Mouse (Mus musculus) MN1 (cell line): ENCODE measurements at regions not wholly inside any gene's neighbourhood (a gene's known extent, or its start where the extent isn't known, plus 50 kb on each side); places are given as distances from the start of the nearest gene placed in this dataset.
A peak's percentile ranks its signal among the peaks of the same experiment; 100 is the strongest.

ENCODE experiments used
- DNase-seq: peaks from one replicate; pipeline ENCODE4 v3.0.0-alpha.2; 2016; ENCODE audit warnings: low spot score

DNA sequence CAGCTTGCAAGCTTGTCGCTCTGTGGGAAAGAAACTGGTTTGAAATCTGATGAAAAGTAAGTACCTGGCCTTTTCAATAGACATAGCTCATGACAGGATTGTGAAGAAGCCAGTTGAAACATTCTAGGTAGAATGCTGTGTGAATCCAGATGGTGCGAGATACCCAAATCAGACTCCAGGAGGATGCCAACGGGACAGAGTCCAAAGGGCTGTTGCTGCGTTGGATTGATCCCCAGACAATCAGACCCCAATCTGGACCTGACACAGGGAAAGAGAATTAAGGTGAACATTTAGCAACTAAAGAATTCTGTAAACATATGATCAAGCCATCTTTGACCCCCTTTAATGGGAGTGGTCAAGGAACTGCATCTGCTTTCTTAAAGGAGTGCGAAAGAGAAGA, 296.6 kb upstream of the Gm15217 start:
- DNase-seq, result no peak

DNA sequence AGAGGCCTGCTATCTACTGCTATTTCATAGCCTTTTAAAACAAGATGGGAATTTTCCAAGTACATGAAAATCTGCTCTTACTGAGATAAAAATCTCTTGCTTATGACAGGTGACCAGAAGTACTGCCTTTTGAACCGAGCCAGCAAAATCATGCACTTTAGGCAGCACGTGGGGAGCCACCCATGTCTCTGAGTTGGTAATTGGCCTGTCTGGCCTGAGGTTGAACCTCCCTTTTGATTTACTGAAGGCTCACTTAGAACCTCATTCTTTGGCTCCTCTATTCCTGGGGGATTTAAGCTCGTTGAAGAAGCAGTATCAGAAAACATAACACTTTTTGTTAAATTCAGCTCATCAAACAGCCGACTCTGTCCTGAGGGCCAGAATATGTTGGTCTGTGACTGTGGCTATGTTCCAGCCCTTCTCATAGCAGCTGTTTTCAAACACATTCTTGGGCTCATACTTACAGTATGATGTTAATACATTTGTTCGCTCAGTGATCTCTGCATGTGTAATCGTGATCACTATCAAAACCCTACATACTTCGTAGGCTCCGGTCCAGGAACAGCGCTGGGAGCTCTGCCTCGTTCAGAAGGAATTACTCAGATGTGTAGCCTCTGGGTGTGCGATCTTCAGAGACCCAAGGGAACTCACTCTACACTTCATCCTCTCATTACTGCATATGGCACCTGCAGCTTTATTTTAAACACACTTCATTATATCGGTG, 290.1 kb upstream of the Gm15217 start:
- DNase-seq, result no peak

DNA sequence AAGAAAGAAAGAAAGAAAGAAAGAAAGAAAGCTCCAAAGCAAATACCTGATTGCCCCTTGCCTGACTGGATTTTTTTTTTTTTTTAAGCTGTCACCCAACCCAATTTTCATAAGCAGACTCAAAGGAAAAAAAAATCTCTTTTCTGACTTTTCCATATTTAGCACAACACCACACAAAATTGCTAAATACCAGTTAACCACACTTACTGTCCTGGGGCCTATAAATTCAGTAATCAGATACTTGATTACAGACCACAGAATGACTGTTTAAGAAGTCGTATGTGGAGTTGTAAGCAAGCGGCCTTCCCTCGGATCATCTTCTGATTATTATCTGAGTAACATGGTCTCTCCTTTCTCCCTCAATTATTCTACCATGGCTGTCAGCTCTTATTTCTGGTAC, 263.3 kb upstream of the Gm15217 start:
- no peak for DNase-seq

DNA sequence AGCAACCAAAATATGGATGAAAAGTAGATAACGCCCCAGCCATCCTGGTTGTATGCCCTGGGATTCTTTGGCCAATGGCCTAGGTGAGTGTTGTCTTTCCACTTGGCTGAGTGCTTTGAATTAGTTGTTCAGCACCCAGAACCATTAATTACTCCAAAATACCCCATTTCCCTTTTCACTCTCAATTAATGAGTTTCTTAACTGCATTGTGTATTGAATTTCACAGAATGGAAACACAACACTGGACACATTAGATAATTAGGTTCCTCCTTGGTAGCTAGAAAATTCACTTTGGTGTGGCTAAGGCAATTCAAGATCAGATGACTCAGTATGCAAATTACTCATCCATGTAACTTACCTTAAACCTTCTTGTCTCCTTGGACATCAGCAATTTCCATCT, 252.7 kb upstream of the Gm15217 start:
- DNase-seq, result no peak

DNA sequence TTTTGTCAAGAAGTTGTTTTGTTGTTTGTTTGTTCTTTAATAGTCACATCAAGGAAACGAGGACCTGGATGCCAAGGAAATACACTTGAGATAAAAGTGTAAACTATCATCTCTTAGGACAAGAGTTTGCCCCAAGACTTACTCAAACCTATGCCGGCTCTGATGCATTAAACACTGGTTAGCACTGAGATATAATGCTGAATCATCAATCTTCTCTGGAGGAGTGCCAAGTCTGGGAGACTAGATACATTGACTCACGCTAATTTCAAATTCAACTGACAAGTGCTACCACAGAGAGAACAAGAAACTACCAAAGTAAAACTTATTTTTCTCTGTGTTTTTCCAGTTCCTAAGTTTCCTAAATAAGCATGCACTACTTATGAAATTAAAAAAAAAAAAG, 249.5 kb upstream of the Gm15217 start:
- peak; percentile 7 for DNase-seq

DNA sequence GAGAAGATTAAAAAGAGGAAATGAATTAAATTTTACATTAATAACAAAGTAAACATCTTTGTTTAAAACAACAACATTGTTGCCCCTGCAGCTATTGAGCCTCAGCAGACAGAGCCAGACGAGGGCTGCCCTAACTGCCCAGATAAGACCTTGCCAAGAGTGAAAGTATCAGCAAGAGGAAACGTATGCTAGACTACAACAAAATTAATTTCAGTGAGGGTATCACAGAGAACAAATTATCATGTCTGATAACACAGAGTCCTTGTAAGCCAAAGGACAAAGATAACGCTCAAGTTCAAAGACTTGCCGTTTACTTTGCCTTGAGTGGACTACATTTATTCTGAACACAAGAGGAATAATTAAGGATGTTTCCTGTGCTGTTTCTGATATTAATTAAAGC, 235.0 kb upstream of the Gm15217 start:
- DNase-seq, result no peak

DNA sequence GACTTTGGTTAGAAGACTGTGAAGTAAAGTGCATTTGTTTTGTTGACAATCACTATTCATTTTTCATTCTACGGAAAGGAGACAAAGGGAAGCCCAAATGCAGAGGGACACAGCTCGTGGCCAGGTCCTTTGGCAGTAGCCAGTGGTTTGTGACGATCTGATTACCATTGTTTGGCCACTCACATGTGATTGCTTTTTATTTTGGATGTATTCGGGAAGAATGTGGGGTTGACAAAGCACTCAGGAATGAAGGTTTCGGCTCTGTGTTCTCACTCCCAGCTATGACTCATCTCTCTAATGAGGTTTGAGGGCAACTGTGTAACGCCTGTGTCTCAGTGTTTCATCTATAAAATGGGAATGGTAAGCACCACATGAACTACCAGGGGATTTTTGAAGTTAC, 234.5 kb upstream of the Gm15217 start:
- no peak for DNase-seq

DNA sequence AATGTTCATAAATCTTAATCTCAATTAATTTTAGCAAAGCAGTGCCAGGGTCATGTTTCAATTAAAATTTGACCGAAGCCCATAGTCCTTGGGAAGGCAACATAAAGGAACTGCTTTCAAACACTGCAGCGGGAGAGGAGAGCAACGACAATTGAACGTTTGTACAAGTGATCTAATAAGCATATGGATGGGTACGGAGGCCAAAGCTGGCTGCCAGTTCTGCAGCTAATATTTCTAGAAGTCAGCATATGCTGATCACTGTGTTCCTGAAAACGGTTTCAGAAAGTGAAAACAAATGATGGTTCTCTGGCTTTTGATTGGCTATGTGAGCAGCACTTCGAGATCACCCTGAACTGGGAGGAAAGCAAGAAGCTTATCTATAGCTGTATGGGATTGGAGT, 233.6 kb upstream of the Gm15217 start:
- DNase-seq, result no peak

DNA sequence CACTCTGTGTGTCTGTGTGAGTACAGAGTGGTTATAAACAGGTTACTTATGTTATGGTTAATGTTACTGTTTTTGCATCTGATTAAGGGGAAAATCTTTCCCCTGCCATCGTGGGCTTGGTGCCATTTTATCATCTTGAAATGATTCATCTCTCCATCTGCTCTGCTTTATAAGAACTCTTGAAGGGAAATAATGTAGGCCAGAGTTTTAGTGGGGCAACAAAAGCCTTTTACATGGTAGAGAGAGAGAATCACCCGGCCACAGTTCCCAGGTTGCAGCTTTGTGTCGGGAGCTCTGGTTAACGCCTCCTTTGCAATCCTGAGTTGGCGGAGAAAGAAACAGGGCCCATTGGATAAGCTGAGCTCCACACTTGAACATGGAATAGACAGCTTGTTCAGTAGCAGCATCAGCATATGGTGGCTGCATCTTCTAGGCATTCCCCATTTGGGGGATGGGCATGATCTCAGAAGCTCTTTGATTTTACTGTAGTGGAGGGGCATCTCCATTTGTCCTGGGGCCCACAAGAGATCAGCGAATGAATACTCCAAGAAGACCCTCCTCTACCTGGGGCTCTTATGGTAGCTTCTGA, 230.0 kb upstream of the Gm15217 start:
- no peak for DNase-seq

DNA sequence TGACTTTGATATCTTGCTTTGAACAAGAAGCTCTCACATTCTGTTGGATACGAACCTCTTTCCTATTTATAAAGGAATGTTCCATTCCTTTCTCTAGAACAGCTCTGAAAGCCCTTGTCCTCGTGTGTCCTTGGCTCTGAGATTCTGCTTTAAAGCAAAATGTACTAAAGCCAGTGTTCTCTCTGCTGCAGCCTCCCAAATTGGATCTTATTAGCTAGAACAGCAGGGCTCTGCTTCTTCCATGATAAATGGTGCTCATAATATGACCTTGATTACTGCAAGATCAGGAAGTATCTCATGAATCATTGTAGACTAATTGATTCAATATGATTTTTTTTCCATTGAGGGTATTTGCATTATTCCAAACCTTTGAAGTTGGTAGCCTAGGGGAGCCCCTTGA, 220.5 kb upstream of the Gm15217 start:
- DNase-seq, result no peak

DNA sequence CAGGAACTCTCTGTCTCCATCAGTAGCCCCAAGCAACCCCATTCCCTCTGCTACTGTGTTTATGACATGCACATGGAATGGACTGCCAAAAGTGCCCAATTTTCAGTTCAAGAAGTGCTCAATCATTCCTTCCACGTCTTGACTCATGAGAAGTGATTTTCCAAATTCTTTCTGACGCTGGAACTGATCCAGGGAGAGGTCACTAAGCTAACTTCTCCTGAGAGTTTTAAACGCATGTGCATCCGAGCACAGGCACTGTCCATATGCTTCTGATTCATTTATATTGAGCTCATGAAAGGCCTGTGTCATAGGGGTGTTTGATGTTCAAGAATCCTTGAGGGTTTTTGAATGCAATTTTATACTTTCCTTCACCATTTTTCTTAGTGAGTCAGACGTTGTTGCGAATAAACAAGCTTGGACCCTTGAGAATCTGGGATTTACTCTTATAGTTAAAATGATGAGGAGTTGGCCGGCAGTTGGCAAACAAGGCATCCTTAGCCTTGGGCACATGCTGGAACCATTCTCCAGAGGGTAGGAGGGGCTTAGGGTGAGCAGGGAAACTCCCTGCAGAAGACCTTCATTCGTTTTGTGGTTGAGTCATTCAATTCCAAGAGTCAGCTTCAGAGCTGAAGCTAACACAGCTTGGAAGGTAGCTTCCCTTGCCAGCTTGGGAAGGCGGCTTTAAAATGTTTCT, 206.9 kb upstream of the Gm15217 start:
- DNase-seq, result no peak

DNA sequence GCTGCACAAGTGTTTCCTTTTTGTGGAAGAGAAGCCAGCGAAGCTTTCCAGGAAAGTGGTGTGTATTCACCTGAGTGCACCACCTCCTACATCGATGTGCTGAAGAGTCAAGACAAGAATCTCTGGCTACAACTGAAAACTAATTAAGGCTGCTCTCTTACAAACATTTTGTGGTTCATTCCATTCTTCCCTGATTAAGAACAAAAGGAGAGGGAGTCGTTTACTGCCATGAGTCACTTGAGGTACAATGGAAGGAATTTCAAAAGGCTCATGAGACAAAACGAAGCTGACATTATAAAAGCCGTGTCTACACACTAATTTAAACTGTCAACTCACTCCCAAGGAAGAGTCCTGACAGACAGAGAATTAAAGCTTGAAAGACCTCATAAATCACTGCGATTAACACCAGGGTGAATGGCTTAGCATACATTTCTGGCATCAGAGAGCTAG, 206.3 kb upstream of the Gm15217 start:
- no peak for DNase-seq

DNA sequence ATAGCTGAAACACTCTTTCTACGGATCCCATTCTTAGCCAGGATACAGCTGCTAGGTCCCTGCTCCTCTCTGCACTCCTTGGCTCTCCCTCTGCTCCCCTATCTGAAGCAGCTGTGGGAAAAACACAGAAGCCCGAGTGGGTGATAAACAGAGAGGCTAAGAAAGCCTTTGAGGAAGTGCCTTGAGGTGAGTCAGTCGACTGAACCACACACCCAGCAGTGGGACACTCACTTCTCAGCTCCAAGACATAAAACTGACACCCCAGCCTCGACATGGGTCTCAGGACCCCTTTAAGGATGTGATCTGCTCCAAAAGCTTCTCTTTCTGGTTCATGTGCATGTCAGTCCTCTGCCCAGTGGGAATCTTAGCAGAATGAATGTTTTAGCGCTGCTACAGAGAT, 204.8 kb upstream of the Gm15217 start:
- DNase-seq, result no peak

DNA sequence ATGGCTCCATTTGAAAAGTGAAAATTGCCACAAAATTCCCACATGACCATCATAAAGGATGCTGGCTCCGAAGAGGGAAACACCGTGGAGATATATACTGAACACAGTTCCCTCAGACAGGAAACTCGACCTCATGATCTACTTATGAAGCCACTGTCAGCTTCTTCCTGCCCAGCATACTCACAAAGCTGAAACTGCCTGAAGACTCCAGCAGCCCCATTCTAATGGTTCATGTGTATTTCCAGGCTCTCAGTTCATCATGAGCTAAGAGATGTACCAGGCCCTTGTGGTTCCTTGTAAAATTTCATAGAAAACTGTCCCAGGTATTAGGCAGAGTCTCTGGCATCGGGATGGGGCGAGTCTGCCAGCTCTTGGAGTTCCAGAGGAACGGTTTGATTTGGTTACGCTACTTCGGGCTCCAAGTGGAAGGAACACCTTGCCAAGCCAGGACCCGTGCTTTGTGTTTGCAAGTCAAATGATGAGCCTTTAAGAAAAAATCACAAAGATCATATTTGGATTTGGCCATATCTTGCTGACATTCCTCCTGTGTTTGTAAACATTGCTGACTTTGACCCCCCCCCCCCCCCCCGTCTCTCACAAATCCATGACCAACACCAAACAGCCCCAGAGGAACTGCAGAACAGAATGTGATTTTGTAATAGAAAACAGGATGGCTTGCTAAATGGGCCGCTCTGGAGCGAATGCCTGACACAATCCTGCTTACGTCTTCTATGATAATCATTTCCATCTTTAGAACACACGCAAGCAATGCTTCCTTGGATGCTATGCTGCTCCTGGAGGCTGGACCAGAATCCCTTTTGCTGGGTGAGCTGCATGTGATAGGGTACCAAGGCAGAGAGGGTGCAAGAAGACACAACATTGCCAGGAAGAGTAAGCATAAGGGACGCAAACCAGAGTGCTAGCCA, 203.7 kb upstream of the Gm15217 start:
- no peak for DNase-seq

DNA sequence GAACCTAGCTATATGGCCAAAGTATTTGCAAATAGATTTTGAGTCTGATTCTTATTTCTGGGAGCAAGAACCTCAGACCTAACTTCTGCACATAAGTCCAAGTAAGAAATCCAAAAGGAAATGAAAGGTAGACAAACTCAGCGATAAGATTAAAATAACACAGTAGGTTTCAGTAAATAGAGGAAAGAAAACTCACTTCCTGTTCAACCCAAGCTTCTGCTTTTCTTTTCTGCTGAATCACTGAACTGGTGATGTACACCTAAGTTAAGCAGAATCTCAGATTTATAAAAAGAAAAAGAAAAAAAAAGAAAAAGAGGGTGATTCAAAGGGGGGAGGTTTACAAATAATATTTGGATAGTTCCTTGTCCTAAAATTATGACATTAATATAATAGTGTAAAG, 200.2 kb upstream of the Gm15217 start:
- no peak for DNase-seq

DNA sequence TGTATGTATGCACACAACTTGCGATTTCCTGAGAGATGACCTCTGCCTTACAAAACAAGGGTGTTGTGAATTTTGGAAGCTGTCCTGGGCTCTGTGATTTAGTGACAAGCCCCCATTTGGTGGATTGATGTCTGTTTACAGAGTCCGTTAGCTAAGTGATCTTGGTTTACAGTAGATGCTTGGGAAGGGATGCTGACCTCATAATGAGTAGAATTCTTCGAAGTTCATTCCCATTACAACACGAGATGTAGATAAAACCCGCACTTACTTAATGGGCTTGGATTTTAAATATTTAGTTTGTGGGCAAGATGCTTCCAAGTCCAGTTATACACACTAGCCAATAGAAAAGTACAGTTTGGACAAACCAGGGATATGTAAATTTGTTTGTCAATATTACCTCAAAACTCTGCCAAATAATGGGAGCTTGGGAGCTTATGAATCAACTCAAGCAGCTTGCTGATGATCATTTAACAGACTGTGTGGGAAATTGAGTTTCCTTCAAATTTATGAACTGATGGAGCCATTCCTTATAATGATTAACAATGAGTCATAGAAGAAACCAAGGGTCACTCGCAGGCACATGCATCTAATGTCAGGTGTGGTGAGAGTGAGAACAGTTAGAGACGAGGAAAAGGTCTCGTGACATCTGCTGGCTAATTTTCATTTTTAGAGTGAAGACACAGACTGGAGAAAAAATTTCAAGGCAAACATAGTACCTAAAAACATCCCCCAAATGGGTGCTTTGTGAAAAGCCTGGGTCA, 187.4 kb upstream of the Gm15217 start:
- no peak for DNase-seq

DNA sequence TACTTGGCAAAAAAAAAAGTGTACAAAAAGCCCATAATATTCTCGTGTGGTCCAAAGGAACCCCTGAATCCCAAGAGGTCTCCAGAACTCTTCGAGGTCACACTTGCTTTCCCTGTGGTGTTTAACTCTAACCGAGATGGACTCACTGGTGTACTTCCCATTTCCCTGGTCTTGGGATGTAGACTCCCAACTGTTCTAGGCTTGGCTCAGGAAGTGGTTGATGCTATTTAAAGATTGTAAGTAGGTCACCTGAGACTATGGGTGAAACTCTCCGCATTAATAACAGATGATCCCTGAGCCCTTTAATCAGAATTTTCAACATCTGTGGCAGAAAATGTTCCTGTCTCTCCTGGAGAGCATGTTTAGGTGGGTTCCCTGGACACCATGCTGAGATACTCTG, 185.6 kb upstream of the Gm15217 start:
- DNase-seq, result no peak

DNA sequence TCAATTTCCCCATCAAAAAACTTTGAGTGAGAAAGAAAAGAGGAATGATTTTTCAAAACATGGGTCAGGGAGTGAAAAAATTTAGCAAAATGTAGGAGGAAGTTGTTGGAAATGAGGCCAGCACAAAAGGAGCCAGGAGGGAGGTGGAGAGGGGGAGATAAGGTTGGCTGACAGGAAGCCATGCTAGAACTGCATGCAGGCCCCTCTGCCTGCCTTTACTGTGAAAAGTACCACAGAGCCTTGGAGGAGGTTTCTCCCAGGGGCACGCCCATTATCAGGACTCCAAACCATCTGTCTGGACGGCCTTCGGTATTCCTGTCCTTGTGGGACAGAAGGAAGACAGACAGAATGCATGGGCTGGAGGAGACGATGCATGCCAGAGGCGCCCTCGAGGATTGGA, 183.3 kb upstream of the Gm15217 start:
- DNase-seq, result no peak

DNA sequence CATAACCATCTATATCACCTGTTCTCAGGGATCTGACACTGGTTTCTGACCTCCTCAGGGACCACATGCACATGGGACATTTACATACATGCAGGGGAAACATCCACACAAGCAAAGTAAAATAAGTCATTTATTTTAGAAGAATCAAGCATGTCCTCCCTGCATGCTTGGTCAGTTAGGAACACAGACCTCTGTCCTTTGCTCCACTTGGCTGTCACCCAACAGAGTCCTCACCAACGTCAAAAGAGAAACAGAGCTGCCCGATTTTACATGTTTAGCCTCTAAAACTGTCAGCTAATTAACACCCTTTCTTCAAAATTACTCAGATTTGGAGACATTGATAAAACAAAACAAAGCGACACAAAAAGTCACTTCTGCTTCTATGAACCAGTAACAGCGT, 176.4 kb upstream of the Gm15217 start:
- no peak for DNase-seq

DNA sequence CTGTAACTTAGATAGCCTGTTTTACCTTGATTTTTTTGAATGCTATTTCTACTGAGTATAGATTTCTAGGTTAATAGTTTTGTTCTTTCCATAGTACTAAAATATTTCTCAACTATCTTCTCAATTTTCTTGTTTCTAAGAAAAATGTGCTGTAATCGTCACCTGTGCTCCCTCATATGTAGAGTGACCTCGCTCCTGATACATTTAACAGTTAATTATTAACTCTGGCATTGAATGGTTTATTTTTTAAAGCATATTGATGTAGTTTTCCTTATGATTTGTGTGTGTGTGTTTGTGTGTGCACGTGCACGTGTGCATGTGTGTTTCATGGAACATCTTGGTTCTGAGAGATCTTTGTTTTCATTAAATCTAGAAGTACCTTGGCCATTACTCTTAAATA, 158.7 kb upstream of the Gm15217 start:
- DNase-seq, result no peak

DNA sequence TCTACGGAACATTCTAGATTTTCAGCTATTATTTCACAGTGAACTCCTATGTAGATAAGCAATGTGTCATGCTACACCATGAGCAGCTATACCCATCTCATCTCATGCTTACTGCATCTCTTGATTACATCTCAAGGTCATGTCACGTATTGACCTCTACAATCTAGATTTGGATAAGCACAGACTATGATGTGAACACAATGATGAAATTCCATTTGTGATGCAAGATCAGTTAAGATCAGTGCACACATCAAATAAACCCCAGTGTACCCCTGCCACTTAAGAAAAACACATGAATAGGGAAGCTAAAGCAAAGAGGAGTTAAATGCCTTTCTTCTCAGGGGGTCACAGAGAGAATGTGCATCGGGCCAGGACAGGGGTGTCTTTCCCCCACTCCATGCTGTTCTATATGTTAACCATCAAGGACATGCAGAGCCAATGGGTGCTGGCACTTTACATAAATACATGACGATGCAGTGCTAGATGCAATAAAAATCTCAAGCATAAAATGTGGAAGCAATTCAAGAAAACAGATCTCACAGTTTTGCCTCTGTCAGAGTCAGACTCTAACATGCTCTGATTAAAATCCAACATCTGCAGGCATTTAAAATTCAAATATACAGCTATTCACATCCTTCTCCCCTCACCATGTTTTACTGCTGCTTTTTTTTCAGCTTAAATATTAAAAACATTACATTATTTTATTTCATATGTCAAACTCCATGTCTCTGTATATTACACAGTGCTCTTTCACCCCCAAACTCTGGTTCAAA, 157.1 kb upstream of the Gm15217 start:
- DNase-seq, result no peak
